Mouse (Mus musculus): ENCODE data around the gene Csrnp1. TPM values are rescaled to one million over a fixed set of nuclear protein-coding genes. Genes with fewer than 3 reads are reported as not detected.

Csrnp1 gene
- polyA plus RNA-seq (2014; fragmentation: Nextera tagmentation; extraction: Ambion mirVana), result 1.5 and 1.6 TPM in 2 replicates

- Histone ChIP-seq H3K9ac (ENCODE audit: low read length) (peak within 1 kb of the TSS; percentile 58), H3K27ac (ENCODE audit: low read depth, low read length) (no peak within 1 kb of the TSS), H3K4me3 (ENCODE audit: low read depth, low read length) (peak within 1 kb of the TSS; percentile 55), H3K36me3 (ENCODE audit: control insufficient read depth, insufficient read depth, low read length) (no peaks in the 10 kb centered on the region), H3K9me3 (ENCODE audit: control insufficient read depth, low read length) (no peaks in the 10 kb centered on the region), H3K4me2 (ENCODE audit: low read depth, low read length, severe bottlenecking) (peak within 1 kb of the TSS; percentile 94), H3K27me3 (ENCODE audit: control insufficient read depth, insufficient read depth, low read length) (peaks cover 5% of the 10 kb centered on the region; the same call in 1 of the 2 replicates), H3K4me1 (replicated peaks; ENCODE audit: control insufficient read depth, insufficient read depth, low read length) (peaks cover 33% of the 10 kb centered on the region)
- ATAC-seq (replicated peaks; ENCODE audit: low FRiP score) (peak; percentile 3; the same call in 1 of the 2 replicates), DNase-seq (ENCODE audit: low spot score) (peak; percentile 61)
- 4% methylated on average over 14 of the region's 14 CpGs for WGBS
These were observed at the start of gene Csrnp1 for GRCm38 (mm10) chr9:119984536-119985011. Gene Csrnp1 (minus strand): TSS chr9:119984658.

GRCm38 (mm10) chr9:120032710-120033109, 48.3 kb upstream of the Csrnp1 start:
- DNase-seq (ENCODE audit: low spot score) (no peak), ATAC-seq (replicated peaks; ENCODE audit: low FRiP score) (no peak)
- 85% methylated on average over 6 of the region's 6 CpGs for WGBS
- Histone ChIP-seq H3K4me2 (ENCODE audit: low read depth, low read length, severe bottlenecking) (no peak overlapping the region), H3K36me3 (ENCODE audit: control insufficient read depth, insufficient read depth, low read length) (no peaks in the 10 kb centered on the region), H3K27me3 (ENCODE audit: control insufficient read depth, insufficient read depth, low read length) (no peaks in the 10 kb centered on the region), H3K9ac (ENCODE audit: low read length) (no peak overlapping the region), H3K4me3 (ENCODE audit: low read depth, low read length) (no peak overlapping the region), H3K4me1 (replicated peaks; ENCODE audit: control insufficient read depth, insufficient read depth, low read length) (no peaks in the 10 kb centered on the region), H3K9me3 (ENCODE audit: control insufficient read depth, low read length) (no peaks in the 10 kb centered on the region), H3K27ac (ENCODE audit: low read depth, low read length) (no peak overlapping the region)

- no peaks in the 10 kb centered on the region for H3K9me3 ChIP-seq (ENCODE audit: control insufficient read depth, low read length)
- DNase-seq (ENCODE audit: low spot score) (no peak), ATAC-seq (replicated peaks; ENCODE audit: low FRiP score) (no peak)
- H3K9ac ChIP-seq (ENCODE audit: low read length), result no peak overlapping the region
- no peaks in the 10 kb centered on the region for H3K36me3 ChIP-seq (ENCODE audit: control insufficient read depth, insufficient read depth, low read length)
- no peaks in the 10 kb centered on the region for H3K27me3 ChIP-seq (ENCODE audit: control insufficient read depth, insufficient read depth, low read length)
- 87% methylated on average over 10 of the region's 10 CpGs for WGBS
- no peak overlapping the region for H3K4me2 ChIP-seq (ENCODE audit: low read depth, low read length, severe bottlenecking)
- no peak overlapping the region for H3K4me3 ChIP-seq (ENCODE audit: low read depth, low read length)
- no peak overlapping the region for H3K27ac ChIP-seq (ENCODE audit: low read depth, low read length)
- H3K4me1 ChIP-seq (replicated peaks; ENCODE audit: control insufficient read depth, insufficient read depth, low read length), result no peaks in the 10 kb centered on the region
These were observed 46.0 kb upstream of the Csrnp1 start for GRCm38 (mm10) chr9:120030421-120030820.

GRCm38 (mm10) chr9:120029880-120030279, 45.4 kb upstream of the Csrnp1 start:
- H3K9me3 ChIP-seq (ENCODE audit: control insufficient read depth, low read length), result no peaks in the 10 kb centered on the region
- WGBS, result 92% methylated on average over 6 of the region's 6 CpGs
- no peaks in the 10 kb centered on the region for H3K27me3 ChIP-seq (ENCODE audit: control insufficient read depth, insufficient read depth, low read length)
- no peak overlapping the region for H3K4me3 ChIP-seq (ENCODE audit: low read depth, low read length)
- DNase-seq (ENCODE audit: low spot score), result no peak
- no peak overlapping the region for H3K27ac ChIP-seq (ENCODE audit: low read depth, low read length)
- no peaks in the 10 kb centered on the region for H3K4me1 ChIP-seq (replicated peaks; ENCODE audit: control insufficient read depth, insufficient read depth, low read length)
- ATAC-seq (replicated peaks; ENCODE audit: low FRiP score), result no peak
- H3K4me2 ChIP-seq (ENCODE audit: low read depth, low read length, severe bottlenecking), result no peak overlapping the region
- no peak overlapping the region for H3K9ac ChIP-seq (ENCODE audit: low read length)
- H3K36me3 ChIP-seq (ENCODE audit: control insufficient read depth, insufficient read depth, low read length), result no peaks in the 10 kb centered on the region

GRCm38 (mm10) chr9:120027401-120028151, 43.1 kb upstream of the Csrnp1 start:
- WGBS, result 32% methylated on average over 14 of the region's 14 CpGs
- Histone ChIP-seq H3K4me2 (ENCODE audit: low read depth, low read length, severe bottlenecking) (no peak overlapping the region), H3K27me3 (ENCODE audit: control insufficient read depth, insufficient read depth, low read length) (no peaks in the 10 kb centered on the region), H3K9me3 (ENCODE audit: control insufficient read depth, low read length) (no peaks in the 10 kb centered on the region), H3K4me1 (replicated peaks; ENCODE audit: control insufficient read depth, insufficient read depth, low read length) (no peaks in the 10 kb centered on the region), H3K36me3 (ENCODE audit: control insufficient read depth, insufficient read depth, low read length) (no peaks in the 10 kb centered on the region), H3K4me3 (ENCODE audit: low read depth, low read length) (no peak overlapping the region), H3K27ac (ENCODE audit: low read depth, low read length) (no peak overlapping the region), H3K9ac (ENCODE audit: low read length) (no peak overlapping the region)
- 0 out of 2 replicates have a peak, but pooled peaks have one; percentile 55 for ATAC-seq (replicated peaks; ENCODE audit: low FRiP score)
- DNase-seq (ENCODE audit: low spot score), result peak; percentile 74

GRCm38 (mm10) chr9:120024625-120025024, 40.2 kb upstream of the Csrnp1 start:
- Histone ChIP-seq H3K4me2 (ENCODE audit: low read depth, low read length, severe bottlenecking) (no peak overlapping the region), H3K27ac (ENCODE audit: low read depth, low read length) (no peak overlapping the region), H3K36me3 (ENCODE audit: control insufficient read depth, insufficient read depth, low read length) (no peaks in the 10 kb centered on the region), H3K9me3 (ENCODE audit: control insufficient read depth, low read length) (no peaks in the 10 kb centered on the region), H3K9ac (ENCODE audit: low read length) (no peak overlapping the region), H3K27me3 (ENCODE audit: control insufficient read depth, insufficient read depth, low read length) (no peaks in the 10 kb centered on the region), H3K4me3 (ENCODE audit: low read depth, low read length) (no peak overlapping the region), H3K4me1 (replicated peaks; ENCODE audit: control insufficient read depth, insufficient read depth, low read length) (no peaks in the 10 kb centered on the region)
- no peak for DNase-seq (ENCODE audit: low spot score)
- ATAC-seq (replicated peaks; ENCODE audit: low FRiP score), result no peak
- 78% methylated on average over 5 of the region's 5 CpGs for WGBS

- Histone ChIP-seq H3K4me3 (ENCODE audit: low read depth, low read length) (no peak overlapping the region), H3K4me1 (replicated peaks; ENCODE audit: control insufficient read depth, insufficient read depth, low read length) (no peaks in the 10 kb centered on the region), H3K27me3 (ENCODE audit: control insufficient read depth, insufficient read depth, low read length) (no peaks in the 10 kb centered on the region), H3K9ac (ENCODE audit: low read length) (no peak overlapping the region), H3K4me2 (ENCODE audit: low read depth, low read length, severe bottlenecking) (no peak overlapping the region), H3K27ac (ENCODE audit: low read depth, low read length) (no peak overlapping the region), H3K36me3 (ENCODE audit: control insufficient read depth, insufficient read depth, low read length) (no peaks in the 10 kb centered on the region), H3K9me3 (ENCODE audit: control insufficient read depth, low read length) (no peaks in the 10 kb centered on the region)
- no peak for ATAC-seq (replicated peaks; ENCODE audit: low FRiP score)
- 85% methylated on average over 10 of the region's 10 CpGs for WGBS
- DNase-seq (ENCODE audit: low spot score), result no peak
These were observed 39.7 kb upstream of the Csrnp1 start for GRCm38 (mm10) chr9:120024171-120024570.

- Histone ChIP-seq H3K4me1 (replicated peaks; ENCODE audit: control insufficient read depth, insufficient read depth, low read length) (no peaks in the 10 kb centered on the region), H3K4me3 (ENCODE audit: low read depth, low read length) (no peak within 1 kb of the TSS), H3K4me2 (ENCODE audit: low read depth, low read length, severe bottlenecking) (no peak within 1 kb of the TSS), H3K9ac (ENCODE audit: low read length) (no peak within 1 kb of the TSS), H3K9me3 (ENCODE audit: control insufficient read depth, low read length) (no peaks in the 10 kb centered on the region), H3K27me3 (ENCODE audit: control insufficient read depth, insufficient read depth, low read length) (no peaks in the 10 kb centered on the region), H3K27ac (ENCODE audit: low read depth, low read length) (no peak within 1 kb of the TSS), H3K36me3 (ENCODE audit: control insufficient read depth, insufficient read depth, low read length) (no peaks in the 10 kb centered on the region)
- DNase-seq (ENCODE audit: low spot score) (no peak), ATAC-seq (replicated peaks; ENCODE audit: low FRiP score) (no peak)
- 87% methylated on average over 18 of the region's 18 CpGs for WGBS
These were observed 38.8 kb upstream of the Csrnp1 start, which contains the start of gene Xirp1 for GRCm38 (mm10) chr9:120023086-120023811. Gene Xirp1 (minus strand): TSS chr9:120023598.

All from forebrain, embryonic 11.5 days (tissue).